Mouse (Mus musculus) thymus, postnatal 10 days (tissue): ENCODE measurements at regions not wholly inside any gene's neighbourhood (a gene's known extent, or its start where the extent isn't known, plus 50 kb on each side); places are given as distances from the start of the nearest gene placed in this dataset.
"Not testable (repeated sequence)": the region's sequence is repeated elsewhere in the genome, so short reads cannot be mapped to it uniquely, and the experiment has no call there.

Experiments
- DNase-seq, 2 experiments: peaks; one replicate each; pipeline ENCODE4 v3.0.0; 2021; ENCODE audit warnings: low spot score in 2 of 2

GRCm38 (mm10) chr16:76958597-76959392 is 54.7 kb upstream of the Usp25 start:
- DNase-seq, result no peak

- no peak for DNase-seq
Observed at GRCm38 (mm10) chr16:76957491-76957890, 56.0 kb upstream of the Usp25 start.

GRCm38 (mm10) chr16:76957090-76957489 is 56.4 kb upstream of the Usp25 start:
- no peak for DNase-seq

GRCm38 (mm10) chr16:76950836-76951486 is 62.5 kb upstream of the Usp25 start:
- no peak for DNase-seq

GRCm38 (mm10) chr16:76947011-76947410 is 66.5 kb upstream of the Usp25 start:
- no peak for DNase-seq

GRCm38 (mm10) chr16:76938128-76938527 is 75.4 kb upstream of the Usp25 start:
- no peak for DNase-seq

GRCm38 (mm10) chr16:76927901-76928300 is 85.6 kb upstream of the Usp25 start:
- DNase-seq, result no peak

- DNase-seq, result not testable (repeated sequence)
Observed at GRCm38 (mm10) chr16:76920137-76920536, 93.4 kb upstream of the Usp25 start.

GRCm38 (mm10) chr16:76918598-76918997 is 94.9 kb upstream of the Usp25 start:
- no peak for DNase-seq

GRCm38 (mm10) chr16:76914311-76914710 is 99.2 kb upstream of the Usp25 start:
- DNase-seq, result no peak

- DNase-seq, result no peak
Observed at GRCm38 (mm10) chr16:76905205-76905996, 108.1 kb upstream of the Usp25 start.

- DNase-seq, result peak in 1 of 2 experiments; percentile 14
Observed at GRCm38 (mm10) chr16:76899083-76899482, 114.4 kb upstream of the Usp25 start.

- DNase-seq, result no peak
Observed at GRCm38 (mm10) chr16:76896305-76896704, 117.2 kb upstream of the Usp25 start.

- no peak for DNase-seq
Observed at GRCm38 (mm10) chr16:76895781-76896180, 117.7 kb upstream of the Usp25 start.

- DNase-seq, result no peak
Observed at GRCm38 (mm10) chr16:76878576-76878975, 134.9 kb upstream of the Usp25 start.

- no peak for DNase-seq
Observed at GRCm38 (mm10) chr16:76875397-76876018, 138.0 kb upstream of the Usp25 start.

GRCm38 (mm10) chr16:76866465-76866802 is 147.1 kb upstream of the Usp25 start:
- DNase-seq, result no peak

- DNase-seq, result peak in 1 of 2 experiments; percentile 15
Observed at GRCm38 (mm10) chr16:76865731-76866464, 147.6 kb upstream of the Usp25 start.

GRCm38 (mm10) chr16:76864392-76864791 is 149.1 kb upstream of the Usp25 start:
- DNase-seq, result no peak

- no peak for DNase-seq
Observed at GRCm38 (mm10) chr16:76855797-76856196, 157.7 kb upstream of the Usp25 start.

- DNase-seq, result no peak
Observed at GRCm38 (mm10) chr16:76851396-76851795, 162.1 kb upstream of the Usp25 start.
